Mouse (Mus musculus) ES-E14 (cell line): ENCODE measurements at regions not wholly inside any gene's neighbourhood (a gene's known extent, or its start where the extent isn't known, plus 50 kb on each side); places are given as distances from the start of the nearest gene placed in this dataset.

Experiments used
- CHD2 ChIP-seq: IDR thresholded peaks from 2 replicates; pipeline ENCODE4 v1.6.1; 2014; ENCODE audit warnings: mild to moderate bottlenecking, low read depth, low read length, inconsistent platforms
- HCFC1 ChIP-seq: IDR thresholded peaks from 2 replicates; pipeline ENCODE4 v1.6.1; 2012; ENCODE audit warnings: low read length, inconsistent platforms, borderline replicate concordance; ENCODE audit not compliant: insufficient read depth
- ZNF384 ChIP-seq: IDR thresholded peaks from 2 replicates; pipeline ENCODE4 v1.6.1; 2012; ENCODE audit warnings: low read depth, low read length, inconsistent platforms

- TF ChIP-seq CHD2 = no peak
- TF ChIP-seq ZNF384 = no peak
- TF ChIP-seq HCFC1 = no peak
These were observed 499.7 kb downstream of the Fgf9 start for GRCm38 (mm10) chr14:58570021-58570420.
